Mouse (Mus musculus): ENCODE data around the gene Adam22.

Gene Adam22

DNA sequence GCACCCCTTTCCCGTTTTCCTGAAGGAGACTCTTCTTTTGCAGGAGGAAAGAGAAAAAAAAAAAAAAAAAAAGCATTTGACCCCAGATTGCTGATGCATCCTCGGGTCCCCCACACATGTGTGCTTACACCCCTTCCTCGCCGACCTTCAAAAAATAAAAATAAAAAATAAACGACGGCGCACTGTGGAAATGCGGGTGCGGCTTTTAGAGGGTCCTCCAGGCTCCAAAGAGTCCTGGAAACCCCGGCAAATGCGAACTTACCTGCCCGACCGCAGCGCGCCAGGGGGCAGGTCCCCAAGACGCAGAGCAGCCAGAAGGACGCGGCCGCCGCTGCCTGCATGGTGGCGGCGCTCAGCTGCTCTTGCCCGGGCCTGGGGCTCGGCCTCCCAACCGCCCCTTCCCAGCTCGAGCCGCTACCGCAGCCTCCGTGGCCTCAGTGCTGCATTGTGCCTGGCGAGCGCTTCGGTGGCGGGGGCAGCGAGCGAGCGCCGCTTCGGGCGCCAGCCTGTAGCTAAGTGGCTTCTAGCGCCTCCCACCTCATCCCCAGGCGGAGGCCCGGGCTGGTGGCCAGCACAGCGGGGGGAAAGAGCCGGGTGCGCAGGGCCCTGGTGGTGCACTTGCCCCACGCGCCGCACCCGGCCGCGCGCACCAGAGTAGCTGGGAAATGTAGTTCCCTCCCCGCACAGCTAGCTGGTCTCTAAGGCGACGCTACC lies at the start of gene Adam22:
Gene Adam22 (minus strand): TSS at position 547 of the 714 bp plus-strand sequence.
- DNase-seq (ENCODE audit: low read depth), result no peak

DNA sequence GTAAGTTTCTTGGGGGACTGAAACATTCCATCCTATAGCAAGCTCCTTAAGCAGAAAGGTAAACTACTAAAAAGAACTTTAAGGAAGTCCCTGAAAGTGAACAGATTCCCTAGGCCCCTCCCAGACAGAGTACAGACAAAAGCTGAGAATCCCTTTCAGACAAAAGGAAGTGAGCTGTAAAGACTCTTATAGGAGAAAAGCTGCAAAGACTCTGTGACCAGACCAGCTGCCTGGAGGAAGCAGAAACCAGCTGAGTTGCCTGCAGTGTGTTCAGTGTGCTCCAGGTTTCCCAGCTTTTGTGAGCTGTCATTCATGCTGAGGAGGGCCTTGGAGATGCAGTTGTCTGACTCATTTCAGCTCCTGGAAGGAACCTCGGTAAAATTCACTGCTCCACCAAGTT lies 49.5 kb upstream of the Adam22 start:
- DNase-seq (ENCODE audit: low read depth), result peak; percentile 58

DNA sequence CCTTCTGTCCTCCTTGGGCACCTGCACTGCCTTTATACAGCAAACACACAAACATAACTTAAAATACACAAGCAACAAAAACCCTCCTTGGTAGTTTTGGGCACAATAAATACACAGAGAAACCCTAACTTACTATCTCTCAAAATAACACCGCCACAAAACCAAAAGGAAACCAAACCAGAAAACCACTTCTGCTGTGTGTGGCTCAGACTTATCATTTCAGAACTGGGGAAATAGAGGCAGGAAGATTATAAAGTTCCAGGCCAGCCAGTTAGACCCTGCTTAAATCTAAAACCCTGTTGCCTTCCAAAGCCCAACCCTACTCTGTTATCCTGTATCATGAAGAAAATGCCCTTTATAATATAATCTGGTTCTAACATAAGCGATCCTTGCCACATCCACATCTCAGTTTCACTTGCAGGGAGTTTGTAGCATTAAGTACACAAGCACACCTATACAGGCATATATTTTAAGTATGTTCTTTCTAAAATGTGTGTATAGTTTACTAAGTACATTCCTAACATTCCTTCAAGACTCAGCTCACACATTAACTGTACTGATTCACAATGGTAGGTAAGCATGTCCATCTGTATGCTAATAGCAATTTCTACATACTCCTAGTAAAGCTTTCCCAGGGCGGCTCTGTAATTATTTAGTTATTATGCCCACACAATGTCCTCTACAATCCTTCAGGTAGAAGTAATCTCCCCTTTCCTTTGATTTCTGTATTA lies 48.9 kb upstream of the Adam22 start:
- no peak for DNase-seq (ENCODE audit: low read depth)

DNA sequence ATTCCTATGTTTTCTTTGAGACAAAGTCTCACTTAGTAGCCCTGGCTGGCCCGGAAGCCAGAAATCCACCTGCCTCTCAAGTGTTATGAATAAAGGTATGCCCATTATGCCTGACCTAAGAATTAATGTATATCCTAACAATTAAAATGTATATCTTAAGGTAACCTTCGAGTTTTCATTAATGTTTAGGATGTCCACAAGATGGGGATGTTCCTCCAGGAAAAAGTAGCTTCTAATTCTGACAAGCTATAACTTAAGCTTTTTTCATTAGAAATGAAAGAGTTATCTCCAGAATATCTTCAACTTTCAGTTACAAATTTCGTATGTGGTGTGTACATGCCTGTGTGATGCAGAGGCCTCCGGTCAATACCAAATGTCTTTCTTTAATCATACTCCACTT lies 40.8 kb upstream of the Adam22 start:
- peak; percentile 57 for DNase-seq (ENCODE audit: low read depth)

DNA sequence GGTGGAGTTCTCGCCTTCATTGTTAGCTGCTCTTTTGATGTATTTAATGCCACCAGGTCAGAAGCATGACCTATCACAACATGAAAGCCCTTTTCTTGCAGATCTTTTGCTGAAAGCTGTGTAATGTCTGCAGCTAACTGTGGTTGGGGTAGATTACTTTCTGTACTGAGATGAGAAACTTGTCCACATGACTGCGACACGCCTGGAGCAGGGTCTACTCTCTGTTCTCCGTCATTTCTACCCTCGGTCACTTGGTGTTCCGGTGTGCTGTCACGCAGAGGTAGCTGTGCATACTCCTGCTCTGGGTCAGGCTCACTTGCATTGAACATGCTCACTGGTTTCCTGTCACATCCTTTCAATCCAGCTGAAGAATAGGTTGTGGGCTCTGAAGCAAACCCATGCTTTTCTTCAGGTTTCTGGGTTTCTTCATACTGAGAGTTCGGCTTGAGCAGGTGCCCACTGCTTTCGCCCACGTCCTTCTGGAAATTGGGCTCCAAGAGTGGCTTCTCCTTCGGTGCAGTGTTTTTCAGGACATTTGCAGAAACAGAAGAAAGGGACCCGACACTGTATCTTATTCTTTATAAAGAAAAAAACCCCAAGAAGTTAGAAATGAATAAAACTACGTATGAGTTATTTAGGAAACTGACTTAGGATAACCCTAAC lies 29.8 kb upstream of the Adam22 start:
- no peak for DNase-seq (ENCODE audit: low read depth)

DNA sequence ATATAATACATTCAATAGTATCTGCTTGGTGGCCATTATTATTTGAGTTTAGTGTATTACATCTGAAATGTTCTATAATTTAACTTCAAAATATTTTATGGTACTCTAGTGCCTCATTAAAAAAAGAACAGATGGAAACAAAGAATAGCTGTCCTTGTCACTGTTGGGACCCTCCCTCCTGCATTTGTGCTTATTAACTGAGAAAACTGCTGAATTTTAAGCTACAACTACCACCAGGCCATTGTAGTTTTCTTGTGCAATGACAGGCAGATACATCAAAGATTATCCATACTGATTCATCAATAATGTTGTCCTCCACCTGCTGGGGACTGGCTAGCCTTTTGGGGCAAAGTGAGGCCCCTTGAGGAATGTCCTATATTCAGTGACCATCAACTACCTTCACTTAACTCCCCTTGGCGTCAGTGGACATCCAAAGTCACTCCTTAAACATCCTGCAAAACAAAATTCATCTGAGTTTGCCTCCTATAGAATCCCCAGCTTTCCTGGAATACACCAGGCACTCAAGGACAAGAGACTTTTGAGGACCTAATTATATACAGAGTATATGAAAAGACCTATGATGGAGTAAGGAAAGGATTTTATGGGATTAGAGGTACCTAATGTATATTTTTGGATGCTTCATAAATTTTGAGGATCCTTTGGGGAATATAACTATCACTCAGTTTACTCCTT lies 26.1 kb upstream of the Adam22 start:
- no peak for DNase-seq (ENCODE audit: low read depth)

DNA sequence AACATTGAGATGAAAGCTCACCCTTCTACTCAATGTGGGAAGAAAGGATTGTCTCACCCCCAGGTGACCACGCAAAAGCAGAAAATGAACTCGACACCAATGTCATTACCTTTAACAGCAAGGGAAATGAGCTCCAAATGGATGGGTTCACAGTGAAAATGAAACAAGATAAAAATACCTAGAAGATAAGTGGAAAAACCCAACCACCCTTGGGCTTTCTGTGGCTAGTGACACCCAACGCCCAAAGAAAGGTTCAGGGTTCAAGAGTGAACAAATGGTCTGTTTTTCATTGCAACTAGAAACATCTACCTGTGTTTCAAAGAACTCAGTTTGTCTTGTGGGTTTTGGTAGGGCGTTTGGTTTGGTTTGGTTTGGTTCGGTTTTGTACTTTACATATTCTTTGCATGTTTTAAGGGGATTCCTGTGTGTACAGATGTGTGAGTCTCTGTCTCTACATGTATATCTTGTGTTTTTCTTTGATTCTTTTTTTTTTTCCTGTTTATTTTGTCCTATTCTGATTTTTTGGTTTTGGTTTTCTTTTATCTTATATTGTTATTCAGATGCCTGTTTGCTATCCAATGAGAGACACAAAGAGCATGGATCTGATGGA lies 6.4 kb upstream of the Adam22 start:
- no peak for DNase-seq (ENCODE audit: low read depth)

DNA sequence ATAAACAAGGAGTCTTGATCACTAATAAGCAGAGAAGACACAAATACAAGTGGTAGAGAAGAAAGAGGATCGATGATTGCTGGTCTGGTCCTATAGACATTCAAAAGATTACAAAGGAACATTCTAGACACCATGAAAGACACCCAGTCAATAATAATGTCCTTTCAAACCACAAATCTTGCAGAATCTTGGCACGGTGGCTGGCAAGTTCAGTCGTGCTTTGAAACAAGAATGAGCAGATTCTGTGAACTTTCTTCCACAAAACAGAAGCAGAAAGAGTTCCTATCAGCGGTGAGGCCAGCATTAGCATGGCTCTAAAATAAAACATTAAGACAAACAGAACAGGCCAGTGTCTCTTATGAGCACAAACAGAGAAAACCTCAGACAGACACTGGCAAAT lies 5.5 kb upstream of the Adam22 start:
- DNase-seq (ENCODE audit: low read depth), result no peak

DNA sequence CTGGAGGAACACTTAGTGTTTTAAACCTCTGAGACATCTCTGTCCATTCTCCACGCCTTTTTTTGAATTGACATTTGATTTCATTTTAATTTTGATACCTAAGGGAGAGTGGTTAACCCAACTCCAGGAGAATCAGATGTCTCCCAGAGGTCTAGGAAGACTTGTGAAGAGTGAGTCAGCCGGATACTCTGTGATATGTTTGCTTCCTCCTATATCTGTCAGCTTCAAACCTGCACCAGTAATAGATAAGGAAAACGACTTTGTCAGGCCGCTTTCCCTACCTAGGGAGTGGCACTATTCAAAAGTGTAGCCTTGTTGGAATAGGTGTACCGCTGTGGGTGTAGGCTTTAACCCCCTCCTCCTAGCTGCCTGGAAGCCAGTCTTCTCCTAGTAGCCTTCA lies 821 bp upstream of the Adam22 start:
- DNase-seq (ENCODE audit: low read depth), result no peak

DNA sequence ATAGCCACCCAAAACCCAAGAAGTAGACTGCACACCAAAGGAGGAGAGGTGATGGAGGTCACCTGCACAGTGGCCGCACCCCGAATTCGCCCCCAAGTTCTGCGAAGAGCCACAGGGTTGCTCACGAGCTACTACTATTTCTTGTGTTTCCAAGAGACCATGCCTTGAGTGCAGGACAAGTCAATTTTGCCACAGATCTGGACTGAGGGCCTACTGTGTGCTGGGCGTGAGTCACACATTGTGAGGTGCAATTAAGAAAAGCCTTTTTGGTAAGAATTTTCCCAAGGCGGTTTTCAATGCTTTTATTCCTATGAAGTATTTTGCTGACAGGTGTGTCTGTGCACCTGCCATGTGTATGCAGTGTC lies 350 bp upstream of the Adam22 start:
- DNase-seq (ENCODE audit: low read depth), result no peak

DNA sequence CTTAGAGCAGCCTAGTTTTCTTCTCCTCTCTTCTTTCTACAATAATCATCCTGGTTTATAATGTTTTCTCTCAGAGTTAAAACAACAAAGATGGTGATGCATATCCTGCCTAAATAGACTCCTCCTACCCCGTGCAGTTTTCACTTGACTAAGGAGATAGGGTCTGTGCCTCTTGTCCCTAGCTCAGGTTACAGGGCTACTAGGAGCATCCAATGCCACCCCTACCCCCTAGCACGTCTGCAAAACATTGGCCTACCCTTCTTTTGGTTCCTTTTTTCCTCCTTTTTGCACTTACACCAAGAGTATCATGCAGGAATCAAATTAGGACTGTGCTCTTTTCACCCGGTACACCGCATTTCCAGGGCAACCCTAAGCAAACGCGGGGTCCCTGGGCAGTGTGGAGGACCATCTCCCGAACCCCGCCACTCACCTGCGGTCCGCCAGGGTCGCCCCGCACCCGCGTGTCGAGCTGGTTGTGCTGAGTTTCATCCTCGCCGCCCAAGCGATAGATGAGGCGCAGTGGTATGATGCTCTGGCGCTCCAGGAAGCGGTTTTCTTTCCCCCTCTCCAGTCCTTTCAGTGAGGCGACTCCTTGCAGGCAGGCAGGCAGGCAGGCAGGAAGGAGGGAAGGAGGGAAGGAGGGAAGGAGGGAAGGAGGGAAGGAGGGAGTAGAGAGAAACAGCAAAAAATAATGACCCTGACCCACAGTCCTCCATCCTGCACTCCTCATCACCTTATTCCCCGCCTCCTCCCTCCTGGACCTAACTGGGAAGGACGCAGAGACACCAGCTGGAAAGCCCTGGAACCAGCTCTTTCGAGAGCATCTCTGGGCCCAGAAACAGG lies 968 bp downstream of the Adam22 start:
- DNase-seq (ENCODE audit: low read depth), result no peak

DNA sequence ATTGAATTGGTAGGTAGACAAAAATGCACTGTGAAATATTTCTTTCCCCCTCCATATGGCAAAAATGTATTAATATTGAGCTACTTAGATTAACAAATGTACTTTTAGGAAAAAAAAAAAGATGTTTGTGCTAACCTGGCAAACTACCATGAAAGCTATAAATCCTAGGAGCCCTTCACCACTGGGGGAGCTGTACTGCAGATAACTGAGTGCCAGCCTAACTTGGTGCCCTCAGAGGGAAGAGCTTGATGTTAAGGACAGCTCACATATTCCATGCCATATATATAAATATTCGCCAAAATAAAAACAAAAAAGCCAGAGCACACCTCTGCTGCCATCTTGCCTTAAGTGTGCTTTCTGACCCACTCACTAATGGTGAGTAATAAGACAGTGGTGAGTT lies 5.6 kb downstream of the Adam22 start:
- peak; percentile 21 for DNase-seq (ENCODE audit: low read depth)

DNA sequence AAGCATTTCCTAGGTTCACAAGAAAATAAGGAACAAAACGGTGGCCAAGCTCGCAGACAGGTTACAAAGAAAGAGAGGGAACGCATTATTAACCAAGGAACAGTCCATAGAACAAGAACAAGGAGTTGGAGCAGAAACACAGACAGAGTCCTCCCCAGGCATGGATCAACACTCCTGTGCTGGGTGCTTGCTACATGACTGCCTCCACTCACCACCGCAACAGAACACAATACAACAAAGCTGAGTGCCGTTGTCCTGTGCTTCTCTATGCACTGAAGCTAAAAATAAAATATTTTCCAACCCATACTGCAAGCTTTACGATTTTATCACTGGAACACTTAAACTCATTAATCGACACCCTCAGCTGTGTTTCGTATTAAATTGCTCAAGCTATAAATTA lies 10.3 kb downstream of the Adam22 start:
- no peak for DNase-seq (ENCODE audit: low read depth)

DNA sequence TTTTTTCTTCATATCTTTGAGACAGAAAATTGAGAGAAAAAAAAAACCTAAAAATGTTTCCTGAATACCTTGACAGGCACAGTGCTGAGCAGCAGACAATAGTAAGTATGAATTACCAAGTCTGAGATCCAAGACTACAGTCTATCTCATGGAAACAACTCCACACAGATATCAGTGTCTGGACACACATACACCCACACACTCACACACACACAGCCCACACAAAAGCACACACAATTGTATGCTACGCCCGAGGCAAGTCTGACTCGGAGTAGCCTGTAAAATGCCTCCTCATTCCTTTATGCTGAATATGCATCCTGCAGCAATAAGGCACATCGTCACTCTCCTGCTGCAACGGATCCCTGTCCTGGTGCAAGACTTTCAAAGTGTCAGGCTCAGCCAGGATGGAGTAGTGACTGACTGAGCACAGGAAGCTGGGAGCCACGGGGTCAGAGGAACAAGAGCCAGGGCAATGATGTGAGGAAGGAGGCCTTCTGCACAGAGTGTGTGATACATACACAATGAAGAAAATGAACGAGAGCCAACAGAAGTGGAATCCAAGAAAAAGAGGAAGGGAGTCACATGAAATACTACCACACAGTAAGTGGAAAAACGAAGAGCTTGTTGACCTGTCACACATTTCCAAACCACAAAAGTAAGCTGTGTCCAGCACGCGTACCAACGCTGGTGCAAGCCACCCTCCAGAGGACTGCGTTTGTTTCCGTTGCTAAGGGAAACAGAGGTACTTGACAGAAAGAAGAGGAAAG lies 10.9 kb downstream of the Adam22 start:
- DNase-seq (ENCODE audit: low read depth), result peak; percentile 31

DNA sequence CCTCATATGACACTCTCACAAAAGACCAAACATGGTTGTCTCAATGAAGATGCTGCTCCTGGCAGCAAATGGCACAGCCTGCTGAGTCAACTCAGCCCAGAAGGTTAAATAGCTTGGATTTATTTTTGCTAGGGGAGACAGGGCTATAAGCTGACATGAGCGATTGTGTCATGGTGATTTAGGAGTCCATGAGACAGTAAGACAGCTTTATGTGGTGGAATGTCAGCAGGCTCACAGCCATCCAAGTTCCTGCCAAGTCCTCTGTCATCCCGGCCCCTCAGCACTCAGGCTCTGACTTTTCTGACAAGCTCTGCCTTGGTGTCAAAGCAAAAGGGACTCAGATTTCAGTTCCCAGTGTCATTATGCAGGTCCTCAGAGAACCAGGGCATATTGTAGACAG lies 11.6 kb downstream of the Adam22 start:
- peak; percentile 29 for DNase-seq (ENCODE audit: low read depth)

DNA sequence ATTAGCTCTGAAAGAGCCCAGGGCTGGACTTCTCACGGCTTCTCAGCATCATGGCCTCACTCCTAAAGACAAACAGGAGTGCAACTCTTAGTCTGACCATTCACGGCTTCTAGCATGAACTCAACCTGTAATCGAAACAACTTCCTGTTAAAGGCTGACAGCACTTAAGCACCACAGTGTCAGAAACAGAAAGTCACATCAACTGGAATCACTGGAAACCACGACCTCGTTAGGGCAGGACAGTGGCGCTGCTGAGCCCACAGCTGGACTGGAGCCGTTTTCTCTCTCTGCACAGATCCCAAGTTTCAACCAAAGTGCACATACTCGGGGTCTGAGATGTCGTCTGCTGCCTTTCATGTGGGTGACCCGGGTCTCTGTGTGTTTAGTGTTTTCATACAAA lies 18.4 kb downstream of the Adam22 start:
- no peak for DNase-seq (ENCODE audit: low read depth)

DNA sequence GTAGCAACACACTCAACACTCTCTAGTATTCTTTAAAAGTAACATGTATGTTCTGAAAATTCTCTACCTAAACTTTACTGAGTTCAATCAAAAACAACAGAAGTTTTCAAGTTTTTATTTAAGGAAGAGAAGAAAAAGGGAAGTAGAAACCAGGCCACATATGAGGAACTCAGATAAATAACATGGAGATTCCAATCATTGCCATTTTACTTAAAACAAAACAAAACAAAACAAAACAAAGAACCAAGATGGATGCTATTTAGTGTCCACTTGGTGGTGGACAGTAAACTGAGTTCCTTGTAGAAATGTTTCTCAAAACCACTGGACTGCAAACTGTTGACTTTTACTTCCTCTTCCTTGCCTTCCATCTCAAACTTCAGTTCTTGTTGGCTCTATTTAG lies 21.6 kb downstream of the Adam22 start:
- DNase-seq (ENCODE audit: low read depth), result no peak

DNA sequence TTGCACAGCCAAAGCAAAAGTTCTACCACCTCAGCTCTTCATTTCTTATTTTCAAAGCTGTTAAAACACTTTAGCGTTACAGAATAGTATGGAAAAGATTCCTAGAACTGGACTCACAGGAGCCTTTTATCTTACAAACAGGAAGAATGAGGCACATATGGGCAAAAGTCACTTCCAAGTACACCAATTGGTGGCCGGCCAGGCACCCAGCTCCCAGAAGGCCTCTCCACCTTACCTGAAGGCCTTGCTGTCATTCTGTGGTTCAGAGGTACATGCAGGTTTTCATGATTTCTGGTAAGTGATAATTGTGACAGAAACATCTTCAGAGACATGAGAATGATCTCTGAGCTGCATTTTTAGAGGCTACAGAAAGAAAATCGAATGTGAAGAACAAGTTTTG lies 24.7 kb downstream of the Adam22 start:
- no peak for DNase-seq (ENCODE audit: low read depth)

DNA sequence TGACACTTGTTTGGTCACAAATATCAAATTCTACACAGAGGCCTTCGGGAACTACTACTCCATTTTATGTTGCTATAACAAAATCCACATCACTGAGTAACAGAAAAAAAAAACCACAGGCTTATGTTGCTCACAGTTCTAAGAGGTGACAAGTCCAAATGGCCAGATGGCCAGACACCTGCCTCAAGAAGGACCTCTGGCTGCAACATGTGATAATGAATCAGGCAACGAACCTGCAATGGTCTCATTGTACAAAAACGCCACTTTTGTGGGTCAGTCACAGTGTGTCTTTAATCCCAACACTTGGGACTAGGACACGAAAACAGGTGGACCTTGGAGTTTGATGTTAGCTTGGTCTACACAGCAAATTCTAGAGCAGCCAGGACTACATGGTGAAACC lies 26.3 kb downstream of the Adam22 start:
- no peak for DNase-seq (ENCODE audit: low read depth)

DNA sequence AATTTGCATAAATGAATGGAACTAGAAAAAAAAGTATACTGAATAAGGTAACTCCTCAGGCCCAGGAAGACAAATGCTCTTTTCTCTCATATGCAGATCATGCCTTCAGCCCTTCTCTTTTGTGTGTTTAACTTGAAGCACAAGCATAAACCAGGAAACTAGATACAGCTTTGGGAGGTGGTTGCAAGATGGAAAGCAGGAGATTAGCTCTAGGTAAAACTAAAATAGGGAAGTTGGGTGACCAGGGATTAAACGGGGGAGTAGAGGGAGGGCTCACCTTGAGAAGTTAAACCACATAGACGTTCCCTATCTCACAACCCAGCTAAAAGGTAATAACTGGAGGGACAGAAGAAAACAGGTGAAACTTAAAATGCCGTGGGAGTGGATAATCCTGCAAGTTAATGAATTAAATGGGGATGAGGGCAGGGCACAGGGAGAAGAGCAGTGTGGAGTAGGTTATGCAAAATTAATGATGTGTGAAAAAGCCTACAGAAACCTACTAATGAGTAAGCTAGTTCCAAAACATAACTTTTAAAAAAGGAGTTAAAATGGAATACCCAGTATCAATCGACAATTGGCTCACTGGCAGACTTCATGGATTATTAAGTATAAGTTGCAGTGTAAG lies 40.2 kb downstream of the Adam22 start:
- no peak for DNase-seq (ENCODE audit: low read depth)
